In the genomic region with DNA sequence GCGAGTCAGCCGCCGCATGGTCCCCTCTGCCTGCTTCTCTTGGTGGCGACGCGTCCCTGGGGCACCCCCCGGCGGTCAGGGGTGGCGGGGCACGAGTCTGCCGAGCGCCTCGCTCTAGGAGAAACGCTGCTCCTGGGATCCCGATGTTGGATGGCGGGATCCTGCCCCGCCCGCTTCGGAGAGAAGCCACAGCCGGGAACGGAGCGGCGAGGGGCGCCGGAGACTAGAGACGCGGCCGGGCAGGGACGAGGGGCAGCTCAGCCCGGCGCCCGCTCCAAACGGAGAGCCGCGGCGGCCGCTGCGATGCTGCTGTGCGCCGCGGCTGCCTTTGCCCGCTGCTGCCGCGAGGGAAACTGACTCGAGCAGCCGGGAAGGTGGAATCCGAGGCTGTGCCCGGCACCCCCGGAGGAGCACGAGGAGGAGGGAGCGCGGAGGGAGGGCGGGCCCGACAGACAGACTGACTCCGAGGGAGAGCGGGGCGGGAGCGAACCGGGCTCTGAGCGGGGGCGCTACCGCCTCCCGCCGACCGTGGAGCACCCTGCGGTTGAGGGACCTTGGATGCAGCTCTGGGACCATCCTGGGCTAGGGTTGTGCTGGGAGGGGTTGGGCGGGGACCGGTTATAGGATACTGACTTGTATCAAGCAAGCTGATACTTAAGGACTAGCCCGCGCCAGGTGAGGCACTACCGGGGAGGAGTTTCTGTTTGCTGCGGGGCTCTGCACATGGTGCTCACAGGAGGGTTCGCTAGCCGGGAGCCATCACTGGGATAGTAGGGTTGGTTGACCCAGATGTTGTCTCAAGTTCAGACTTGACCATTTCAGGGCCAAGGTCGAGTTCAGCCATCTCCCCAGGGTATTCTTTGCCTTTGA, we compare ENCODE assay signal across 8 mouse cellular contexts. TPM values are rescaled to one million over a fixed set of nuclear protein-coding genes. Genes with fewer than 3 reads are reported as not detected.
A peak's percentile ranks its signal among the peaks of the same experiment; 100 is the strongest.
DNase-seq lines count a peak whose midpoint lies in the region; ATAC-seq and TF ChIP-seq lines count a peak whose summit lies in the region.

A gene (minus strand): TSS at position 412 of the 870 bp plus-strand sequence.

- TF ChIP-seq CTCF in Patski (IDR thresholded peaks at IDR 0.05), result peak; percentile 95
- peak; percentile 76 for TF ChIP-seq CTCF in forebrain, postnatal 0 days (IDR thresholded peaks at IDR 0.05; ENCODE audit: low read depth)

- no peaks in the 10 kb centered on the region for H3K36me3 ChIP-seq in forebrain, postnatal 0 days (ENCODE audit: insufficient read depth)
- H3K36me3 ChIP-seq in hindbrain, embryonic 12.5 days, result no peaks in the 10 kb centered on the region
- H3K36me3 ChIP-seq in megakaryocyte, embryonic 14.5 days (replicated peaks; ENCODE audit: low read length), result no peaks in the 10 kb centered on the region

- H3K4me2 ChIP-seq in forebrain, postnatal 0 days (ENCODE audit: low read depth), result peak within 1 kb of the TSS; percentile 90
- H3K4me2 ChIP-seq in hindbrain, embryonic 12.5 days (replicated peaks), result peak within 1 kb of the TSS; percentile 95

- ATAC-seq in Patski, result peak; percentile 63
- peak; percentile 87 for ATAC-seq in forebrain, postnatal 0 days
- ATAC-seq in hindbrain, embryonic 12.5 days (ENCODE audit: low FRiP score), result peak; percentile 78
- ATAC-seq in megakaryocyte-erythroid progenitor cell, adult 5-6 weeks (replicated peaks; ENCODE audit: low FRiP score, low TSS enrichment, poor library complexity, severe bottlenecking), result no peak; the same call in 1 of the 2 replicates

- H3K4me1 ChIP-seq in forebrain, postnatal 0 days (ENCODE audit: insufficient read depth), result peaks cover 26% of the 10 kb centered on the region
- peaks cover 16% of the 10 kb centered on the region for H3K4me1 ChIP-seq in hindbrain, embryonic 12.5 days
- H3K4me1 ChIP-seq in megakaryocyte, embryonic 14.5 days, result peaks cover 15% of the 10 kb centered on the region

- no peaks in the 10 kb centered on the region for H3K9me3 ChIP-seq in forebrain, postnatal 0 days (ENCODE audit: low read length)
- H3K9me3 ChIP-seq in hindbrain, embryonic 12.5 days (replicated peaks), result no peaks in the 10 kb centered on the region
- H3K9me3 ChIP-seq in megakaryocyte, embryonic 14.5 days, result peaks cover 18% of the 10 kb centered on the region

- peak within 1 kb of the TSS; percentile 77 for H3K27ac ChIP-seq in forebrain, postnatal 0 days (ENCODE audit: low read depth, low read length)
- peak within 1 kb of the TSS; percentile 64 for H3K27ac ChIP-seq in hindbrain, embryonic 12.5 days

- CTCF ChIA-PET in Patski (lab: Charles Lee), result interaction anchor here (1.0 to 2.4 kb wide), 3 partner anchors 14 to 78 kb away, joined by 3 to 6 read pairs (median 5); no protein-coding TSS in a partner anchor

- peak within 1 kb of the TSS; percentile 66 for H3K4me3 ChIP-seq in forebrain, postnatal 0 days (ENCODE audit: low read depth, low read length)
- peak within 1 kb of the TSS; percentile 54 for H3K4me3 ChIP-seq in hindbrain, embryonic 12.5 days
- peak within 1 kb of the TSS; percentile 83 for H3K4me3 ChIP-seq in megakaryocyte, embryonic 14.5 days (replicated peaks)

- peaks cover 4% of the 10 kb centered on the region for H3K27me3 ChIP-seq in Patski
- H3K27me3 ChIP-seq in forebrain, postnatal 0 days (ENCODE audit: insufficient read depth, low read length), result no peaks in the 10 kb centered on the region; the same call in 1 of the 2 replicates
- H3K27me3 ChIP-seq in hindbrain, embryonic 12.5 days, result peaks cover 42% of the 10 kb centered on the region
- peaks cover 78% of the 10 kb centered on the region for H3K27me3 ChIP-seq in megakaryocyte, embryonic 14.5 days (replicated peaks)

- peak within 1 kb of the TSS; percentile 69 for H3K9ac ChIP-seq in forebrain, postnatal 0 days
- H3K9ac ChIP-seq in hindbrain, embryonic 12.5 days, result peak within 1 kb of the TSS; percentile 77

- no peak for DNase-seq in Patski (ENCODE audit: low read depth, low spot score)
- DNase-seq in cerebellum, adult 11-12 months, result peak; percentile 20
- DNase-seq in forebrain, postnatal 0 days, result peak; percentile 82
- DNase-seq in layer of hippocampus, postnatal 14 days (ENCODE audit: low spot score in 2 of 2), result peak; percentile 79 to 80
- DNase-seq in right cerebral cortex, postnatal 36 days (ENCODE audit: low spot score in 2 of 2), result peak; percentile 16 to 45

- in situ Hi-C loops in Patski (cut with MboI; ENCODE audit: low pct_unique_long_range_greater_than_20kb), result no loop called here

- POLR2A ChIA-PET in Patski (lab: Charles Lee), result interaction anchor here (1.1 kb wide), 1 partner anchor 138 kb away, joined by 5 read pairs; no protein-coding TSS in a partner anchor

- under 1% methylated on average over 71 of the region's 75 CpGs for WGBS in forebrain, postnatal 0 days
- WGBS in hindbrain, embryonic 12.5 days, result under 1% methylated on average over 66 of the region's 75 CpGs

RNA-seq across cellular contexts. Expression of the gene that starts here (rescaled TPM):
- polyA plus RNA-seq in Patski (2021), result 18.7 TPM
- 14.3 and 17.8 TPM in 2 replicates for total RNA-seq in forebrain, postnatal 0 days (2014; rRNA removed)
- polyA plus RNA-seq in forebrain, postnatal 0 days (2015; fragmentation: Nextera tagmentation; extraction: Ambion mirVana), result 16.7 and 16.8 TPM in 2 replicates
- polyA plus RNA-seq in hindbrain, embryonic 12.5 days (2016; fragmentation: Nextera tagmentation; extraction: Ambion mirVana), result 6.5 and 7.0 TPM in 2 replicates
- total RNA-seq in layer of hippocampus, postnatal 14 days (2021), result 10 to 100 TPM; 19.4 to 21.8 TPM
- 0.12 TPM in 1 of 2 replicates, not detected in the other for polyA plus RNA-seq in megakaryocyte, embryonic 14.5 days (2012; ENCODE audit: insufficient read depth, low replicate concordance)
- total RNA-seq in megakaryocyte-erythroid progenitor cell, adult 5-6 weeks (2014; fragmentation: Nextera tagmentation), result not detected in 2 replicates
- total RNA-seq in megakaryocyte-erythroid progenitor cell, adult 5-6 weeks (2017), result not detected in 2 replicates

Comparison
In these comparisons a context has a peak if more than half of its experiments do, and no peak if none do; other contexts are left out.
1. RNA of the gene that starts here (total RNA-seq): 19.4 to 21.8 TPM in layer of hippocampus, postnatal 14 days and 14.3 to 17.8 TPM in forebrain, postnatal 0 days; not detected in megakaryocyte-erythroid progenitor cell, adult 5-6 weeks; every median in the first group is over 10 times any median in the second.
2. Peak in every context shown above with its lines, with median percentiles within 50 percentile points of each other: H3K4me3 ChIP-seq.